Mouse (Mus musculus): ENCODE measurements at regions not wholly inside any gene's neighbourhood (a gene's known extent, or its start where the extent isn't known, plus 50 kb on each side); places are given as distances from the start of the nearest gene placed in this dataset.

GRCm38 (mm10) chr11:20400302-20401234, 68.1 kb upstream of the Slc1a4 start:
- no peaks in the 10 kb centered on the region for H3K27me3 ChIP-seq (replicated peaks)
- peak overlapping the region; percentile 75 for H3K9ac ChIP-seq (ENCODE audit: insufficient read depth, low read depth)
- DNase-seq (ENCODE audit: extremely low read depth): peak; percentile 80
- H3K4me1 ChIP-seq (ENCODE audit: control insufficient read depth in 1 of 2, insufficient read depth in 2 of 2): peaks cover 4 to 51% of the 10 kb centered on the region in 2 experiments; a peak in 3 of 4 replicates
- dilution Hi-C loops (cut with MboI; ENCODE audit: extremely low pct_ligation_motif_present, extremely low pct_unique_long_range_greater_than_20kb, low sequenced_read_pairs): no loop called here
- in situ Hi-C loops (cut with MboI; ENCODE audit: low pct_ligation_motif_present, low pct_unique_long_range_greater_than_20kb, low sequenced_read_pairs): loop anchor here (25.0 kb wide), 1 partner anchor 563 kb away; no protein-coding TSS in a partner anchor
- no peaks in the 10 kb centered on the region for H3K36me3 ChIP-seq (replicated peaks in 1 of 2; ENCODE audit: control insufficient read depth in 1 of 2, insufficient read depth in 1 of 2, low read length in 1 of 2)
- peak overlapping the region; percentile 97 for H3K4me2 ChIP-seq (ENCODE audit: insufficient read depth, low read depth, poor library complexity, severe bottlenecking)
- peak overlapping the region; percentile 30 to 50 (median 42) for H3K4me3 ChIP-seq (replicated peaks in 1 of 3; ENCODE audit: low read depth in 2 of 3, low read length in 2 of 3, poor library complexity in 1 of 3)
- H3K9me3 ChIP-seq (replicated peaks; ENCODE audit: low read length): peaks cover 3% of the 10 kb centered on the region
- no peaks in the 10 kb centered on the region for H3K79me2 ChIP-seq (replicated peaks; ENCODE audit: control insufficient read depth, extremely low read depth, insufficient read depth, poor library complexity, severe bottlenecking)
- no peak overlapping the region for H3K27ac ChIP-seq (ENCODE audit: insufficient read depth, low read depth)
- TF ChIP-seq KAT2A (IDR thresholded peaks at IDR 0.05; ENCODE audit: insufficient replicate concordance, low read length) (0 out of 2 replicates have a peak, but pooled peaks have one; percentile 38), EP300 (IDR thresholded peaks at IDR 0.05; ENCODE audit: low read length) (0 out of 2 replicates have a peak, but pooled peaks have one; percentile 20), PAX5 (IDR thresholded peaks at IDR 0.05; ENCODE audit: low read length) (no peak), GABPA (IDR thresholded peaks at IDR 0.05; ENCODE audit: insufficient replicate concordance, low read depth, low read length) (no peak), MAX (IDR thresholded peaks at IDR 0.05; ENCODE audit: low read length) (peak; percentile 45; the same call in 1 of the 2 replicates), NRF1 (IDR thresholded peaks at IDR 0.05; ENCODE audit: low read depth, low read length) (no peak), NELFE (IDR thresholded peaks at IDR 0.05; ENCODE audit: low read depth, low read length) (peak; percentile 35; the same call in 1 of the 2 replicates), UBTF (IDR thresholded peaks at IDR 0.05; ENCODE audit: low read depth, low read length) (no peak), CHD1 (IDR thresholded peaks at IDR 0.05; ENCODE audit: low read depth, low read length) (no peak), HCFC1 (IDR thresholded peaks at IDR 0.05; ENCODE audit: low read depth, low read length) (no peak), BHLHE40 (IDR thresholded peaks at IDR 0.05; ENCODE audit: low read depth, low read length) (no peak; the same call in 1 of the 2 replicates), POLR2A (IDR thresholded peaks at IDR 0.05; ENCODE audit: low read depth, low read length) (no peak), JUND (conservative IDR thresholded peaks at IDR 0.05; ENCODE audit: low read depth, low read length) (no peak), MAFK (IDR thresholded peaks at IDR 0.05; ENCODE audit: insufficient replicate concordance, low read length) (0 out of 2 replicates have a peak, but pooled peaks have one; percentile 24), ZC3H11A (IDR thresholded peaks at IDR 0.05; ENCODE audit: low read depth, low read length) (peak; percentile 74), USF2 (conservative IDR thresholded peaks at IDR 0.05; ENCODE audit: low read depth, low read length) (no peak), MXI1 (IDR thresholded peaks at IDR 0.05; ENCODE audit: low read depth, low read length) (no peak), USF1 (IDR thresholded peaks at IDR 0.05; ENCODE audit: low read depth, low read length) (no peak), RCOR1 (conservative IDR thresholded peaks at IDR 0.05; ENCODE audit: low read depth, low read length) (no peak), CTCF (conservative IDR thresholded peaks at IDR 0.05 in 1 of 2, IDR thresholded peaks at IDR 0.05 in 1 of 2; ENCODE audit: low read depth in 2 of 2, low read length in 2 of 2) (peak; percentile 70 to 97), ZMIZ1 (IDR thresholded peaks at IDR 0.05; ENCODE audit: low read depth, low read length) (no peak), SMC3 (IDR thresholded peaks at IDR 0.05; ENCODE audit: low read depth, low read length) (peak; percentile 92), SIN3A (IDR thresholded peaks at IDR 0.05; ENCODE audit: low read length) (peak; percentile 72), POLR2AphosphoS2 (IDR thresholded peaks at IDR 0.05; ENCODE audit: low read depth, low read length) (no peak), ZNF384 (IDR thresholded peaks at IDR 0.05; ENCODE audit: low read depth, low read length) (no peak), JUN (IDR thresholded peaks at IDR 0.05; ENCODE audit: insufficient read depth, low read depth, low read length) (no peak), IRF4 (IDR thresholded peaks at IDR 0.05; ENCODE audit: low read depth, low read length) (peak; percentile 68; the same call in 1 of the 2 replicates), ELF1 (IDR thresholded peaks at IDR 0.05; ENCODE audit: low read depth, low read length) (peak; percentile 61), RAD21 (IDR thresholded peaks at IDR 0.05; ENCODE audit: low read depth, low read length) (peak; percentile 98), ETS1 (conservative IDR thresholded peaks at IDR 0.05; ENCODE audit: low read depth, low read length) (peak; percentile 52; the same call in 1 of the 2 replicates), TCF12 (IDR thresholded peaks at IDR 0.05; ENCODE audit: low read depth, low read length) (peak; percentile 48; the same call in 1 of the 2 replicates), MAZ (IDR thresholded peaks at IDR 0.05; ENCODE audit: low read depth, low read length) (peak; percentile 80; the same call in 1 of the 2 replicates), TBP (conservative IDR thresholded peaks at IDR 0.05; ENCODE audit: low read depth, low read length) (no peak), MYC (IDR thresholded peaks at IDR 0.05; ENCODE audit: low read depth, low read length) (peak; percentile 41; the same call in 1 of the 2 replicates), CHD2 (IDR thresholded peaks at IDR 0.05; ENCODE audit: low read length) (peak; percentile 57; the same call in 1 of the 2 replicates), MEF2A (IDR thresholded peaks at IDR 0.05; ENCODE audit: borderline replicate concordance, low read depth, low read length) (peak; percentile 34; the same call in 1 of the 2 replicates), E2F4 (IDR thresholded peaks at IDR 0.05; ENCODE audit: insufficient replicate concordance, low read depth, low read length) (no peak)

Measured in CH12.LX (cell line).